Mouse (Mus musculus): Measurements from ENCODE around the gene Prpf19. TPM values are rescaled to one million over a fixed set of nuclear protein-coding genes. Genes with fewer than 3 reads are reported as not detected.

The Prpf19 gene
- polyA plus RNA-seq (2012), result 3.2 and 4.1 TPM in 2 replicates

- H3K36me3 ChIP-seq (ENCODE audit: control insufficient read depth), result peaks cover 30% of the 10 kb centered on the region
- peak within 1 kb of the TSS; percentile 88 for H3K4me3 ChIP-seq (replicated peaks)
- H3K4me1 ChIP-seq (ENCODE audit: control insufficient read depth), result peaks cover 32% of the 10 kb centered on the region
- H3K9me3 ChIP-seq (ENCODE audit: control insufficient read depth, low read length), result no peaks in the 10 kb centered on the region
- no peak for TF ChIP-seq TAL1 (IDR thresholded peaks at IDR 0.05; ENCODE audit: low read length)
- no peak for TF ChIP-seq GATA1 (IDR thresholded peaks at IDR 0.05; ENCODE audit: low read length)
- H3K27me3 ChIP-seq (ENCODE audit: control insufficient read depth), result no peaks in the 10 kb centered on the region
Measured at GRCm38 (mm10) chr19:10895016-10895528, at the start of gene Prpf19. Gene Prpf19, plus strand, starts transcription at chr19:10895231.

GRCm38 (mm10) chr19:10845454-10845853 lies 49.6 kb upstream of the Prpf19 start:
- Histone ChIP-seq H3K4me1 (ENCODE audit: control insufficient read depth) (no peaks in the 10 kb centered on the region), H3K27me3 (ENCODE audit: control insufficient read depth) (peaks cover 20% of the 10 kb centered on the region)

GRCm38 (mm10) chr19:10846150-10846549 lies 48.9 kb upstream of the Prpf19 start:
- TF ChIP-seq GATA1 (IDR thresholded peaks at IDR 0.05; ENCODE audit: low read length) (no peak), TAL1 (IDR thresholded peaks at IDR 0.05; ENCODE audit: low read length) (no peak)
- H3K4me1 ChIP-seq (ENCODE audit: control insufficient read depth), result no peaks in the 10 kb centered on the region
- no peak overlapping the region for H3K4me3 ChIP-seq (replicated peaks)
- peaks cover 20% of the 10 kb centered on the region for H3K27me3 ChIP-seq (ENCODE audit: control insufficient read depth)
- H3K36me3 ChIP-seq (ENCODE audit: control insufficient read depth), result no peaks in the 10 kb centered on the region
- no peaks in the 10 kb centered on the region for H3K9me3 ChIP-seq (ENCODE audit: control insufficient read depth, low read length)

More at GRCm38 (mm10) chr19:10845454-10845853, 49.6 kb upstream of the Prpf19 start:
- no peaks in the 10 kb centered on the region for H3K9me3 ChIP-seq (ENCODE audit: control insufficient read depth, low read length)
- TF ChIP-seq GATA1 (IDR thresholded peaks at IDR 0.05; ENCODE audit: low read length) (no peak), TAL1 (IDR thresholded peaks at IDR 0.05; ENCODE audit: low read length) (no peak)
- H3K36me3 ChIP-seq (ENCODE audit: control insufficient read depth), result no peaks in the 10 kb centered on the region
- no peak overlapping the region for H3K4me3 ChIP-seq (replicated peaks)

GRCm38 (mm10) chr19:10847311-10848087 lies 47.5 kb upstream of the Prpf19 start:
- Histone ChIP-seq H3K4me3 (replicated peaks) (no peak overlapping the region), H3K9me3 (ENCODE audit: control insufficient read depth, low read length) (no peaks in the 10 kb centered on the region), H3K36me3 (ENCODE audit: control insufficient read depth) (no peaks in the 10 kb centered on the region), H3K4me1 (ENCODE audit: control insufficient read depth) (no peaks in the 10 kb centered on the region), H3K27me3 (ENCODE audit: control insufficient read depth) (peaks cover 9% of the 10 kb centered on the region)
- no peak for TF ChIP-seq TAL1 (IDR thresholded peaks at IDR 0.05; ENCODE audit: low read length)
- TF ChIP-seq GATA1 (IDR thresholded peaks at IDR 0.05; ENCODE audit: low read length), result no peak

- H3K27me3 ChIP-seq (ENCODE audit: control insufficient read depth), result no peaks in the 10 kb centered on the region
- H3K9me3 ChIP-seq (ENCODE audit: control insufficient read depth, low read length), result no peaks in the 10 kb centered on the region
- H3K4me3 ChIP-seq (replicated peaks), result no peak overlapping the region
- H3K36me3 ChIP-seq (ENCODE audit: control insufficient read depth), result no peaks in the 10 kb centered on the region
- no peaks in the 10 kb centered on the region for H3K4me1 ChIP-seq (ENCODE audit: control insufficient read depth)
- TF ChIP-seq GATA1 (IDR thresholded peaks at IDR 0.05; ENCODE audit: low read length) (no peak), TAL1 (IDR thresholded peaks at IDR 0.05; ENCODE audit: low read length) (no peak)
Measured at GRCm38 (mm10) chr19:10855422-10855821, 39.6 kb upstream of the Prpf19 start.

GRCm38 (mm10) chr19:10856520-10856919 lies 38.5 kb upstream of the Prpf19 start:
- Histone ChIP-seq H3K4me3 (replicated peaks) (no peak overlapping the region), H3K9me3 (ENCODE audit: control insufficient read depth, low read length) (no peaks in the 10 kb centered on the region), H3K36me3 (ENCODE audit: control insufficient read depth) (no peaks in the 10 kb centered on the region), H3K27me3 (ENCODE audit: control insufficient read depth) (no peaks in the 10 kb centered on the region), H3K4me1 (ENCODE audit: control insufficient read depth) (no peaks in the 10 kb centered on the region)
- TF ChIP-seq GATA1 (IDR thresholded peaks at IDR 0.05; ENCODE audit: low read length), result no peak

- Histone ChIP-seq H3K4me3 (replicated peaks) (no peak overlapping the region), H3K27me3 (ENCODE audit: control insufficient read depth) (no peaks in the 10 kb centered on the region), H3K4me1 (ENCODE audit: control insufficient read depth) (no peaks in the 10 kb centered on the region), H3K36me3 (ENCODE audit: control insufficient read depth) (no peaks in the 10 kb centered on the region), H3K9me3 (ENCODE audit: control insufficient read depth, low read length) (no peaks in the 10 kb centered on the region)
- TF ChIP-seq GATA1 (IDR thresholded peaks at IDR 0.05; ENCODE audit: low read length), result no peak
- TF ChIP-seq TAL1 (IDR thresholded peaks at IDR 0.05; ENCODE audit: low read length), result no peak
Measured at GRCm38 (mm10) chr19:10860072-10860497, 34.9 kb upstream of the Prpf19 start.

GRCm38 (mm10) chr19:10866351-10866750 lies 28.7 kb upstream of the Prpf19 start:
- Histone ChIP-seq H3K36me3 (ENCODE audit: control insufficient read depth) (peaks cover 3% of the 10 kb centered on the region), H3K4me1 (ENCODE audit: control insufficient read depth) (peaks cover 5% of the 10 kb centered on the region), H3K27me3 (ENCODE audit: control insufficient read depth) (peaks cover 25% of the 10 kb centered on the region), H3K4me3 (replicated peaks) (no peak overlapping the region), H3K9me3 (ENCODE audit: control insufficient read depth, low read length) (no peaks in the 10 kb centered on the region)
- TF ChIP-seq TAL1 (IDR thresholded peaks at IDR 0.05; ENCODE audit: low read length), result no peak
- no peak for TF ChIP-seq GATA1 (IDR thresholded peaks at IDR 0.05; ENCODE audit: low read length)

GRCm38 (mm10) chr19:10867946-10868622 lies 26.9 kb upstream of the Prpf19 start:
- H3K4me3 ChIP-seq (replicated peaks), result no peak overlapping the region
- H3K27me3 ChIP-seq (ENCODE audit: control insufficient read depth), result peaks cover 25% of the 10 kb centered on the region
- no peaks in the 10 kb centered on the region for H3K9me3 ChIP-seq (ENCODE audit: control insufficient read depth, low read length)
- H3K4me1 ChIP-seq (ENCODE audit: control insufficient read depth), result peaks cover 5% of the 10 kb centered on the region
- TF ChIP-seq GATA1 (IDR thresholded peaks at IDR 0.05; ENCODE audit: low read length) (no peak), TAL1 (IDR thresholded peaks at IDR 0.05; ENCODE audit: low read length) (no peak)
- H3K36me3 ChIP-seq (ENCODE audit: control insufficient read depth), result peaks cover 20% of the 10 kb centered on the region
